Mouse (Mus musculus): ENCODE measurements around the gene Nucb2.

- TF ChIP-seq GATA1 (IDR thresholded peaks at IDR 0.05; ENCODE audit: borderline replicate concordance, low read length) = no peak
- no peak for TF ChIP-seq FLI1 (IDR thresholded peaks at IDR 0.05; ENCODE audit: low read length)
These were observed 19.0 kb upstream of the Nucb2 start for GRCm38 (mm10) chr7:116485062-116485601.

All from megakaryocyte, embryonic 14.5 days (primary cell).